12 mouse cellular contexts compared by ENCODE assay signal in the genomic region with DNA sequence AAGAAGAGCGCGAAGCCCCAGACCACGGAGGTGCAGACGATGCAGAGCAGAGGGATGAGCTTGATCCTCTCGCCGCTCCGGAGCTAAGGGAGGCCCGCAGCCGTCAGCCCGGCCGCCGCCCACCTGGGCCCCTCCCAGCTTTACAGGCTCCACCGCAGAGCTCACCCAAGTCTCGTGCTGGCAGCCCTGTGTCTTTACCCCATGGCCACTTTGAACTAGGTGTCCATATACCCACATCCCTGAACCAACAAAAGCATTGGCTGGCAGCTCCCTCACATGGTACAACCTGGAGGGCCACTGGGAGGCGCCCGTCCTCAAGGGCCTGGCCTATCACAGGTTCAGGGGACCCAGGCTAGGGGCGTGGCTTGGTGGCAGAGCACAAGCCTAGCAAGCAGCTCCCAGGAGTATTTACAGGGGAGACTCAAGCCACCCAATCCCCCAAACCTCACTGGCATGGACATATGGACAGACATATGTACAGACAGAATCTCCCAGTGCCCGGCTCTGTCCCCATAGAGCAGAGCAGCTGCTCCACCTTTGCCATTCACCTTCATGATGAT. TPM values are rescaled to one million over a fixed set of nuclear protein-coding genes. Genes with fewer than 3 reads are reported as not detected.
DNase-seq lines count a peak whose midpoint lies in the region; ATAC-seq and TF ChIP-seq lines count a peak whose summit lies in the region.
"Had no signal": no experiment of that assay in that cellular context is flagged by ENCODE, and none has a peak within 500 bp of the region (broad histone marks: within the 10 kb centered on the region; RNA-seq: fewer than 3 reads in every experiment).

No protein-coding gene starts in this region.

- H3K4me1 ChIP-seq in limb, embryonic 11.5 days (ENCODE audit: control insufficient read depth, insufficient read depth, low read length): no peaks in the 10 kb centered on the region
- H3K4me1 ChIP-seq in limb, embryonic 10.5 days: 0 out of 2 replicates have a peak, but pooled peaks cover 3% of the 10 kb centered on the region
- H3K4me1 ChIP-seq in MEL (ENCODE audit: control insufficient read depth in 1 of 2, insufficient read depth in 2 of 2, low read length in 2 of 2): no peaks in the 10 kb centered on the region
- no peaks in the 10 kb centered on the region for H3K4me1 ChIP-seq in intestine, postnatal 0 days (replicated peaks; ENCODE audit: control insufficient read depth, insufficient read depth, low read length)
- H3K4me1 ChIP-seq: embryonic facial prominence, embryonic 12.5 days; hindbrain, embryonic 15.5 days had no signal

- TF ChIP-seq CTCF in MEL (IDR thresholded peaks at IDR 0.05 in 2 of 3, conservative IDR thresholded peaks at IDR 0.05 in 1 of 3; ENCODE audit: control insufficient read depth in 1 of 3, insufficient read depth in 1 of 3, low read depth in 2 of 3, low read length in 3 of 3, poor library complexity in 1 of 3, severe bottlenecking in 1 of 3): peak in 2 of 3 experiments; percentile 26 to 33; a peak in 4 of 6 replicates
- TF ChIP-seq CTCF in intestine, postnatal 0 days (IDR thresholded peaks at IDR 0.05; ENCODE audit: low read depth): peak; percentile 55
- no peak for TF ChIP-seq CTCF in gastrocnemius, adult 2 months (IDR thresholded peaks at IDR 0.05)

- no peak overlapping the region for H3K27ac ChIP-seq in limb, embryonic 11.5 days (replicated peaks; ENCODE audit: low read depth, low read length)
- no peak overlapping the region for H3K27ac ChIP-seq in limb, embryonic 10.5 days
- no peak overlapping the region for H3K27ac ChIP-seq in MEL (ENCODE audit: control insufficient read depth, low read depth, low read length)
- no peak overlapping the region for H3K27ac ChIP-seq in intestine, postnatal 0 days (ENCODE audit: low read depth, low read length)
- no peak overlapping the region for H3K27ac ChIP-seq in gastrocnemius, adult 2 months
- H3K27ac ChIP-seq: embryonic facial prominence, embryonic 12.5 days; hindbrain, embryonic 15.5 days had no signal

- H3K79me2 ChIP-seq in MEL (ENCODE audit: control insufficient read depth, insufficient read depth, low read length, poor library complexity): no peaks in the 10 kb centered on the region

- no peak for TF ChIP-seq EP300 in MEL (IDR thresholded peaks at IDR 0.05; ENCODE audit: low read depth in 1 of 2, low read length in 2 of 2)

- H3K4me3 ChIP-seq in limb, embryonic 11.5 days (ENCODE audit: low read depth, low read length): no peak overlapping the region
- no peak overlapping the region for H3K4me3 ChIP-seq in limb, embryonic 10.5 days
- H3K4me3 ChIP-seq in MEL (ENCODE audit: control insufficient read depth in 1 of 2, insufficient read depth in 1 of 2, low read depth in 2 of 2, low read length in 2 of 2): no peak overlapping the region
- no peak overlapping the region for H3K4me3 ChIP-seq in intestine, postnatal 0 days (ENCODE audit: low read depth, low read length)
- H3K4me3 ChIP-seq in gastrocnemius, adult 2 months: no peak overlapping the region
- H3K4me3 ChIP-seq: embryonic facial prominence, embryonic 12.5 days; hindbrain, embryonic 15.5 days had no signal

- H3K27me3 ChIP-seq in limb, embryonic 11.5 days (ENCODE audit: control insufficient read depth, insufficient read depth, low read length): 0 out of 2 replicates have a peak, but pooled peaks cover 2% of the 10 kb centered on the region
- peaks cover 5% of the 10 kb centered on the region for H3K27me3 ChIP-seq in limb, embryonic 10.5 days (ENCODE audit: low read depth, poor library complexity, severe bottlenecking)
- no peaks in the 10 kb centered on the region for H3K27me3 ChIP-seq in MEL (ENCODE audit: control insufficient read depth in 1 of 2, insufficient read depth in 2 of 2, low read length in 2 of 2)
- no peaks in the 10 kb centered on the region for H3K27me3 ChIP-seq in intestine, postnatal 0 days (replicated peaks; ENCODE audit: control insufficient read depth, insufficient read depth, low read length)
- H3K27me3 ChIP-seq: embryonic facial prominence, embryonic 12.5 days; hindbrain, embryonic 15.5 days had no signal

- no peak for TF ChIP-seq POLR2A in MEL (IDR thresholded peaks at IDR 0.05; ENCODE audit: control insufficient read depth in 1 of 2, insufficient read depth in 1 of 2, low read depth in 1 of 2, low read length in 2 of 2, poor library complexity in 1 of 2)

- H3K36me3 ChIP-seq in limb, embryonic 11.5 days (ENCODE audit: control insufficient read depth, insufficient read depth, low read length): peaks cover 13% of the 10 kb centered on the region; the same call in 1 of the 2 replicates
- peaks cover 84% of the 10 kb centered on the region for H3K36me3 ChIP-seq in limb, embryonic 10.5 days
- H3K36me3 ChIP-seq in MEL (ENCODE audit: control insufficient read depth in 1 of 2, insufficient read depth in 2 of 2, low read length in 2 of 2): no peaks in the 10 kb centered on the region; a peak in 1 of 4 replicates
- H3K36me3 ChIP-seq in intestine, postnatal 0 days (ENCODE audit: control insufficient read depth, insufficient read depth): peaks cover 71% of the 10 kb centered on the region

- H3K4me2 ChIP-seq in limb, embryonic 11.5 days (ENCODE audit: low read depth, severe bottlenecking): no peak overlapping the region
- H3K4me2 ChIP-seq in intestine, postnatal 0 days (replicated peaks; ENCODE audit: low read depth): no peak overlapping the region
- H3K4me2 ChIP-seq: embryonic facial prominence, embryonic 12.5 days; hindbrain, embryonic 15.5 days had no signal

- intact Hi-C loops in gastrocnemius, adult 2 months (cut with DNase I): no loop called here

- peak; percentile 66 for DNase-seq in adrenal gland, postnatal 14 days
- DNase-seq in adrenal gland, adult 8-10 months: no peak
- DNase-seq in limb, embryonic 11.5 days (ENCODE audit: low spot score): peak; percentile 40
- no peak for DNase-seq in limb, embryonic 10.5 days (ENCODE audit: low spot score)
- peak; percentile 47 for DNase-seq in MEL (ENCODE audit: low read depth, low spot score)
- no peak for DNase-seq in gastrocnemius, adult 2 months
- no peak for DNase-seq in natural killer cell, adult 2 months (ENCODE audit: low spot score in 2 of 2)
- DNase-seq: gastrocnemius, postnatal 25 days; midbrain, embryonic 14.5 days had no signal

- 62% methylated on average over 18 of the region's 18 CpGs for WGBS in limb, embryonic 11.5 days
- 50% methylated on average over 18 of the region's 18 CpGs for WGBS in limb, embryonic 10.5 days
- WGBS in intestine, postnatal 0 days: 59% methylated on average over 18 of the region's 18 CpGs

- no peak overlapping the region for H3K9ac ChIP-seq in limb, embryonic 11.5 days (ENCODE audit: low read length)
- H3K9ac ChIP-seq in MEL (ENCODE audit: control insufficient read depth, low read depth, low read length, poor library complexity, severe bottlenecking): no peak overlapping the region
- H3K9ac ChIP-seq in intestine, postnatal 0 days (ENCODE audit: low read depth, low read length): no peak overlapping the region
- H3K9ac ChIP-seq: embryonic facial prominence, embryonic 12.5 days; hindbrain, embryonic 15.5 days had no signal

- ATAC-seq in limb, embryonic 11.5 days (ENCODE audit: insufficient number of reproducible peaks, low FRiP score, low TSS enrichment, low read depth): no peak
- ATAC-seq in intestine, postnatal 0 days: no peak

- TF ChIP-seq RAD21 in MEL (IDR thresholded peaks at IDR 0.05; ENCODE audit: low read depth, low read length): no peak; the same call in 1 of the 2 replicates

- no peaks in the 10 kb centered on the region for H3K9me3 ChIP-seq in limb, embryonic 11.5 days (ENCODE audit: control insufficient read depth, low read length)
- H3K9me3 ChIP-seq in limb, embryonic 10.5 days (replicated peaks): no peaks in the 10 kb centered on the region
- H3K9me3 ChIP-seq in MEL (replicated peaks; ENCODE audit: insufficient read depth, low read length): no peaks in the 10 kb centered on the region
- H3K9me3 ChIP-seq in intestine, postnatal 0 days (ENCODE audit: control insufficient read depth): no peaks in the 10 kb centered on the region
- H3K9me3 ChIP-seq: embryonic facial prominence, embryonic 12.5 days; hindbrain, embryonic 15.5 days had no signal

RNA-seq across cellular contexts. Expression of a gene that starts 5.6 kb away (rescaled TPM):
- total RNA-seq in adrenal gland, postnatal 14 days (2021): 57.9 and 85.1 TPM in 2 replicates
- 100 to 1,000 TPM in 3 of 4 experiments, 10 to 100 TPM in 1; 89.8 to 116 (median 110) TPM for total RNA-seq in adrenal gland, adult 8-10 months (2022)
- 5.1 and 7.7 TPM in 2 replicates for polyA plus RNA-seq in limb, embryonic 11.5 days (2014; fragmentation: Nextera tagmentation; extraction: Ambion mirVana)
- polyA plus RNA-seq in limb, embryonic 10.5 days (2016; fragmentation: Nextera tagmentation; extraction: Ambion mirVana): 4.7 and 6.0 TPM in 2 replicates
- total RNA-seq in MEL (2012; rRNA removed): 0.20 and 0.42 TPM in 2 replicates
- polyA plus RNA-seq in MEL (2012; ENCODE audit: insufficient read depth in 1 of 2, insufficient read length in 2 of 2, low read depth in 1 of 2, low replicate concordance in 2 of 2, missing spikeins in 1 of 2): 1 to 10 TPM in 1 of 2 experiments, not detected in 1; 1.1 TPM
- 416 and 455 TPM in 2 replicates for polyA plus RNA-seq in intestine, postnatal 0 days (2015; fragmentation: Nextera tagmentation; extraction: Ambion mirVana)
- 10 to 100 TPM; 38.5 to 49.2 TPM for total RNA-seq in gastrocnemius, adult 2 months (2021)

RNA-seq across cellular contexts. Expression of a gene that starts 13.6 kb away (rescaled TPM):
- total RNA-seq in adrenal gland, postnatal 14 days (2021): 177 and 178 TPM in 2 replicates
- total RNA-seq in adrenal gland, adult 8-10 months (2022): 100 to 1,000 TPM; 180 to 380 (median 226) TPM
- 24.3 and 26.6 TPM in 2 replicates for polyA plus RNA-seq in limb, embryonic 11.5 days (2014; fragmentation: Nextera tagmentation; extraction: Ambion mirVana)
- polyA plus RNA-seq in limb, embryonic 10.5 days (2016; fragmentation: Nextera tagmentation; extraction: Ambion mirVana): 26.0 and 28.6 TPM in 2 replicates
- total RNA-seq in MEL (2012; rRNA removed): 22.4 and 27.0 TPM in 2 replicates
- polyA plus RNA-seq in MEL (2012; ENCODE audit: insufficient read depth in 1 of 2, insufficient read length in 2 of 2, low read depth in 1 of 2, low replicate concordance in 2 of 2, missing spikeins in 1 of 2): 10 to 100 TPM in 1 of 2 experiments, not detected in 1; 71.8 TPM
- polyA plus RNA-seq in intestine, postnatal 0 days (2015; fragmentation: Nextera tagmentation; extraction: Ambion mirVana): 65.0 and 70.5 TPM in 2 replicates
- 10 to 100 TPM; 66.2 to 72.2 TPM for total RNA-seq in gastrocnemius, adult 2 months (2021)

RNA-seq across cellular contexts. Expression of a gene that starts 34.7 kb away (rescaled TPM):
- 39.0 and 40.0 TPM in 2 replicates for total RNA-seq in adrenal gland, postnatal 14 days (2021)
- total RNA-seq in adrenal gland, adult 8-10 months (2022): 10 to 100 TPM; 47.5 to 69.5 (median 52.4) TPM
- polyA plus RNA-seq in limb, embryonic 11.5 days (2014; fragmentation: Nextera tagmentation; extraction: Ambion mirVana): 64.0 and 66.7 TPM in 2 replicates
- polyA plus RNA-seq in limb, embryonic 10.5 days (2016; fragmentation: Nextera tagmentation; extraction: Ambion mirVana): 52.0 and 61.2 TPM in 2 replicates
- 7.9 and 8.1 TPM in 2 replicates for total RNA-seq in MEL (2012; rRNA removed)
- polyA plus RNA-seq in MEL (2012; ENCODE audit: insufficient read depth in 1 of 2, insufficient read length in 2 of 2, low read depth in 1 of 2, low replicate concordance in 2 of 2, missing spikeins in 1 of 2): 10 to 100 TPM in 1 of 2 experiments, not detected in 1; 17.0 TPM
- 21.5 and 27.6 TPM in 2 replicates for polyA plus RNA-seq in intestine, postnatal 0 days (2015; fragmentation: Nextera tagmentation; extraction: Ambion mirVana)
- total RNA-seq in gastrocnemius, adult 2 months (2021): 10 to 100 TPM; 25.3 to 31.0 TPM

RNA-seq across cellular contexts. Expression of a gene that starts 35.1 kb away (rescaled TPM):
- total RNA-seq in adrenal gland, postnatal 14 days (2021): 26.6 and 28.4 TPM in 2 replicates
- 10 to 100 TPM; 27.9 to 44.9 (median 36.6) TPM for total RNA-seq in adrenal gland, adult 8-10 months (2022)
- 13.4 and 15.4 TPM in 2 replicates for polyA plus RNA-seq in limb, embryonic 11.5 days (2014; fragmentation: Nextera tagmentation; extraction: Ambion mirVana)
- polyA plus RNA-seq in limb, embryonic 10.5 days (2016; fragmentation: Nextera tagmentation; extraction: Ambion mirVana): 17.3 and 23.5 TPM in 2 replicates
- 11.5 and 12.7 TPM in 2 replicates for total RNA-seq in MEL (2012; rRNA removed)
- polyA plus RNA-seq in MEL (2012; ENCODE audit: insufficient read depth in 1 of 2, insufficient read length in 2 of 2, low read depth in 1 of 2, low replicate concordance in 2 of 2, missing spikeins in 1 of 2): 10 to 100 TPM in 1 of 2 experiments, not detected in 1; 14.3 TPM
- polyA plus RNA-seq in intestine, postnatal 0 days (2015; fragmentation: Nextera tagmentation; extraction: Ambion mirVana): 16.9 and 17.3 TPM in 2 replicates
- 10 to 100 TPM in 1 of 2 experiments, 1 to 10 TPM in 1; 9.3 to 12.3 TPM for total RNA-seq in gastrocnemius, adult 2 months (2021)

Comparison
In these comparisons a context has a peak if more than half of its experiments do, and no peak if none do; other contexts are left out.
1. DNase-seq: peak in adrenal gland, postnatal 14 days (single experiment), limb, embryonic 11.5 days (single experiment) and MEL (single experiment); none in adrenal gland, adult 8-10 months (single experiment), limb, embryonic 10.5 days (single experiment), gastrocnemius, adult 2 months (single experiment) and natural killer cell, adult 2 months (0 of 2).
2. RNA of a gene that starts 5.6 kb away (total RNA-seq): 89.8 to 116 TPM in adrenal gland, adult 8-10 months, 57.9 to 85.1 TPM in adrenal gland, postnatal 14 days and 38.5 to 49.2 TPM in gastrocnemius, adult 2 months; 0.20 to 0.42 TPM in MEL; every median in the first group is over 10 times any median in the second.